Mouse (Mus musculus): Measurements from ENCODE around the gene Jazf1. TPM values are rescaled to one million over a fixed set of nuclear protein-coding genes. Genes with fewer than 3 reads are reported as not detected.

Gene Jazf1
- polyA plus RNA-seq, 1 experiment from 2014 or later = 3.3 TPM

GRCm38 (mm10) chr6:52963840-52964690 is 104.4 kb downstream of the Jazf1 start:
- 72% methylated on average over 13 of the region's 13 CpGs for WGBS (ENCODE audit: insufficient replicate concordance)
- Histone ChIP-seq H3K4me3 (ENCODE audit: low read depth, low read length) (no peak overlapping the region), H3K27me3 (ENCODE audit: insufficient read depth, low read length) (no peaks in the 10 kb centered on the region), H3K4me2 (ENCODE audit: low read depth, low read length) (no peak overlapping the region), H3K36me3 (replicated peaks; ENCODE audit: insufficient read depth, low read length) (no peaks in the 10 kb centered on the region), H3K4me1 (ENCODE audit: insufficient read depth) (peaks cover 6% of the 10 kb centered on the region; the same call in 1 of the 2 replicates), H3K9me3 (ENCODE audit: low read length) (no peaks in the 10 kb centered on the region), H3K27ac (ENCODE audit: low read depth) (no peak overlapping the region), H3K9ac (replicated peaks) (no peak overlapping the region)
- DNase-seq = no peak
- no peak for ATAC-seq
- TF ChIP-seq CTCF (IDR thresholded peaks at IDR 0.05; ENCODE audit: low read depth) (no peak), EP300 (IDR thresholded peaks at IDR 0.05; ENCODE audit: low read depth) (no peak)

DNA sequence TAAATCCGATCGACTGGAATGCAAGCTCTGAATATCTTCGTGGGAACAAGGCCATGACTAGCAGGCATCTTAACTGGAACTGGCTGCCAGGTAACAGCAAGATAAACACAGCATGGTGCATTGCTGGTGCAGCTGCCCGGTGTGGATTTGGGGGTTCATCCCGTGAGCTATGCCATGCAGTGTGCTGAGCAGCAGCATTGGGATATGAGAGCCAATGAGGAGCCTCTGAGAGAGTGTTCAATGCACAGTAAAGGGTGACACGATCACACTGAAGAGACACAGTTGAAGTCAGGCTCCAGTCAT is 105.0 kb downstream of the Jazf1 start:
- Histone ChIP-seq H3K4me1 (ENCODE audit: insufficient read depth) (peaks cover 6% of the 10 kb centered on the region; the same call in 1 of the 2 replicates), H3K27me3 (ENCODE audit: insufficient read depth, low read length) (no peaks in the 10 kb centered on the region), H3K4me3 (ENCODE audit: low read depth, low read length) (no peak overlapping the region), H3K9me3 (ENCODE audit: low read length) (no peaks in the 10 kb centered on the region), H3K27ac (ENCODE audit: low read depth) (no peak overlapping the region), H3K9ac (replicated peaks) (no peak overlapping the region), H3K36me3 (replicated peaks; ENCODE audit: insufficient read depth, low read length) (no peaks in the 10 kb centered on the region), H3K4me2 (ENCODE audit: low read depth, low read length) (no peak overlapping the region)
- TF ChIP-seq CTCF (IDR thresholded peaks at IDR 0.05; ENCODE audit: low read depth) (no peak), EP300 (IDR thresholded peaks at IDR 0.05; ENCODE audit: low read depth) (no peak)
- ATAC-seq (no peak), DNase-seq (no peak)
- WGBS (ENCODE audit: insufficient replicate concordance) = 79% methylated on average over 6 of the region's 6 CpGs

DNA sequence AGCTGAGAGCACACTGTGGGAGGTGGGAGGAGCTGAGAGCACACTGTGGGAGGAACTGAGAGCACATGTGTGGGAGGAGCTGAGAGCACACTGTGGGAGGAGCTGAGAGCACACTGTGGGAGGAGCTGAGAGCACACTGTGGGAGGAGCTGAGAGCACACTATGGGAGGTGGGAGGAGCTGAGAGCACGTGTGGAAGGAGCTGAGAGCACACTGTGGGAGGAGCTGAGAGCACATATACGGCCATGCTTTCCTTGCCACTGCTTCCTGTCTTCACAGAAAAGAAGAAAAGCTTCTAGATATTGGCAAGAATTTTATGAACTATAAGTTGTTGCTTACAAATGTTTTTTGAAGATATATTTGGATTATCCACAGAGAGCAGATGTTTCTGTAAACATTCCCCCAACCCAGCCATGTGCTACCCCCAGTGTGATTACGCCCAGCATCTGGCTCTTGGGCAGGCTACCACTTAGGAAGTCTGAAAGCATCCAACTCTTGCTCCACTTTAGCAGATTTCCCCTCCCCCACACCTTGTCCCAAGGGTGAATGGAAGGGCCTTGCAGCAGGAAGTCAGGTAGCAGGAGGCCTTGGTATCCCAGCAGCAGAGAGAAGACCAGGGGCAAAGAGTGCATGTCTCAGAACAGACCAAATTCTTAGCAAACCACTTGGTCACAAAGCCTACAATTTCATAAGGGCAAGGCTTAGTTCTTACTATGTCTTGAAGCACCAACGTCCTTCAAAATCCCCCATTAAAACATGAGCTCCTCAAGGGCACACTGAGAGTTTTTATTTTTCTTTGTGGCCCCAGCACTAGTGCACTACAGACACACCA is 105.6 kb downstream of the Jazf1 start:
- ATAC-seq = no peak
- Histone ChIP-seq H3K9ac (replicated peaks) (no peak overlapping the region), H3K27ac (ENCODE audit: low read depth) (no peak overlapping the region), H3K27me3 (ENCODE audit: insufficient read depth, low read length) (no peaks in the 10 kb centered on the region), H3K4me3 (ENCODE audit: low read depth, low read length) (no peak overlapping the region), H3K36me3 (replicated peaks; ENCODE audit: insufficient read depth, low read length) (no peaks in the 10 kb centered on the region), H3K4me2 (ENCODE audit: low read depth, low read length) (no peak overlapping the region), H3K4me1 (ENCODE audit: insufficient read depth) (peaks cover 6% of the 10 kb centered on the region; the same call in 1 of the 2 replicates), H3K9me3 (ENCODE audit: low read length) (no peaks in the 10 kb centered on the region)
- 55% methylated on average over 4 of the region's 4 CpGs for WGBS (ENCODE audit: insufficient replicate concordance)
- DNase-seq = no peak
- TF ChIP-seq EP300 (IDR thresholded peaks at IDR 0.05; ENCODE audit: low read depth) = no peak
- TF ChIP-seq CTCF (IDR thresholded peaks at IDR 0.05; ENCODE audit: low read depth) = no peak

DNA sequence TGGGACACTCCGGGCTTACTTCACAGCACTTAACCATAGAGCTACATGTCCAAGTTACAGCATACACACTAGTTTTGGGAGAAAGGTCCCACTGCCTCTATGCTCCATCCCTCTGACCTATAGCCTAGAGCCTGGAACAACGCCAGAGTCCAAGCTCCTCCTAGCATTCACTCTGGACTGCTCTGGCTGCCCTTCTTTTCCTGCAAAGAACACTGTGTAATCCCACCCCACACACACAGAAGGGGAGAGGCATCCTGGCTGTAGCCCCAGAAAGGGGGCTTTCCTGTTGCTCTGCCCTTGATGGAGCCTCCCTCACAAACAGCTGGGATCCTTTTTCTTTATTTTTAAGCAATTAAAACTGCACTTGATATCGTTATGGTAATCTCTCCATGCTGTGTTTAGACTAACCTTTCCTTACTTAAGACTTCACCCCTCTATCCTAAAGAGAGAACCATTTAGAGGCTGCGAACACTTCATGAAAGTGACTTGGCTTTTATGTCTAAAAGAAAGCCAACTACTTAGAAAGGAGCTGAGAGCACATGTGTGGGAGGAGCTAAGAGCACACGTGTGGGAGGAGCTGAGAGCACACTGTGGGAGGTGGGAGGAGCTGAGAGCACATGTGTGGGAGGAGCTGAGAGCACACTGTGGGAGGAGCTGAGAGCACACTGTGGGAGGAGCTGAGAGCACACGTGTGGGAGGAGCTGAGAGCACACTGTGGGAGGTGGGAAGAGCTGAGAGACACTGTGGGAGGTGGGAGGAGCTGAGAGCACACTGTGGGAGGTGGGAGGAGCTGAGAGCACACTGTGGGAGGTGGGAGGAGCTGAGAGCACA is 106.6 kb downstream of the Jazf1 start:
- Histone ChIP-seq H3K4me3 (ENCODE audit: low read depth, low read length) (no peak overlapping the region), H3K4me2 (ENCODE audit: low read depth, low read length) (no peak overlapping the region), H3K27me3 (ENCODE audit: insufficient read depth, low read length) (no peaks in the 10 kb centered on the region), H3K36me3 (replicated peaks; ENCODE audit: insufficient read depth, low read length) (no peaks in the 10 kb centered on the region), H3K9ac (replicated peaks) (no peak overlapping the region), H3K9me3 (ENCODE audit: low read length) (no peaks in the 10 kb centered on the region), H3K4me1 (ENCODE audit: insufficient read depth) (peaks cover 6% of the 10 kb centered on the region; the same call in 1 of the 2 replicates), H3K27ac (ENCODE audit: low read depth) (no peak overlapping the region)
- TF ChIP-seq CTCF (IDR thresholded peaks at IDR 0.05; ENCODE audit: low read depth) (no peak), EP300 (IDR thresholded peaks at IDR 0.05; ENCODE audit: low read depth) (no peak)
- ATAC-seq = peak; percentile 38; the same call in 1 of the 2 replicates
- 71% methylated on average over 6 of the region's 6 CpGs for WGBS (ENCODE audit: insufficient replicate concordance)
- DNase-seq = no peak

DNA sequence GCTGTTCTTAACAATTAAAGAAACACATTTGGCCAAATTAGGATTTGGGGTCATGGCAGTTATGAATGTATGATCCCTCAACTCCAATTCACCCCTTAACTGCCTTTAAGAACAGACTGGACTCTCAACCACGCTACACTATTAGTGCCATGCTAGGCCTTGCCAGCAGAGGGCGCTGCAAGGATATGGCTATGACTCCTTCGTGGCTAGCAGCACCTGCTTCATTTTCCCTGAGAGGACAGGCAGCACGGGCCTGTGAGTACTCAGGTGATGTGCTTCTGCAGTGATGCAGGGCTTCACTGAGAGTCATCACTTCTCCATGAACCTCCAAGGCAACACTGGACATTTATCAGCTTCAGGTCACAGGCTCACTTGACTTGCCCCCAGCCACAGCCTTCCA is 110.7 kb downstream of the Jazf1 start:
- DNase-seq = peak; percentile 79
- H3K9me3 ChIP-seq (ENCODE audit: low read length) = no peaks in the 10 kb centered on the region
- H3K4me2 ChIP-seq (ENCODE audit: low read depth, low read length) = no peak overlapping the region
- H3K4me1 ChIP-seq (ENCODE audit: insufficient read depth) = no peaks in the 10 kb centered on the region
- H3K4me3 ChIP-seq (ENCODE audit: low read depth, low read length) = no peak overlapping the region
- no peaks in the 10 kb centered on the region for H3K27me3 ChIP-seq (ENCODE audit: insufficient read depth, low read length)
- no peak overlapping the region for H3K27ac ChIP-seq (ENCODE audit: low read depth)
- no peak for ATAC-seq
- WGBS (ENCODE audit: insufficient replicate concordance) = 6% methylated on average over 4 of the region's 4 CpGs
- H3K9ac ChIP-seq (replicated peaks) = no peak overlapping the region
- TF ChIP-seq EP300 (IDR thresholded peaks at IDR 0.05; ENCODE audit: low read depth) (no peak), CTCF (IDR thresholded peaks at IDR 0.05; ENCODE audit: low read depth) (peak; percentile 96)
- H3K36me3 ChIP-seq (replicated peaks; ENCODE audit: insufficient read depth, low read length) = no peaks in the 10 kb centered on the region

All from liver, postnatal 0 days (tissue).